Mouse (Mus musculus) spleen, adult 2 months (tissue): ENCODE data around the gene Zfp637.

Source experiments
- CTCF ChIP-seq: fragments of 200-500 bp; IDR thresholded peaks from 2 replicates; pipeline ENCODE4 v1.5.1; 2011; ENCODE audit warnings: mild to moderate bottlenecking, inconsistent platforms; ENCODE audit not compliant: insufficient read depth, insufficient read length, insufficient replicate concordance; ENCODE audit errors: extremely low read depth
- POLR2A ChIP-seq: fragments of 200-500 bp; IDR thresholded peaks from 2 replicates; pipeline ENCODE4 v1.6.1; 2011; ENCODE audit warnings: low read depth, low read length, inconsistent platforms

DNA sequence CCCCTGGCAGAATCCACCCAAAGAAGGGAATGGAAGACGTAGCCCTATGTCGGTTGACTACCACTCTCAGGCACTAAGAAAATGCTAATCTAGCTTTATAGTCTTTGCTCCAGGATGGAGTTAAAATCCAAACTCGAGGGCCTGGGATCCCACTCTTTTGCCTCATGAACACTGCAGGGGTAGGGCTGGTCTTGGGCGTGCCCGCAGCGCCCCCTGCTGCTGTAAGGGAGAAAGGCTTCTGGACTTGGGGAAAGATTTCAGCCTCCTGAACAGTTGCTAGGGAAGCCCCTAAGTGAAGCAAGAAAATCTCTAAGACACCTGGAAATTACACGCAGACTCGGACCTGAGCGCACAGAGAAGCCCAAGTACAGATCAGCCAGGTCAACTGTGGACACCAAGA lies 12.7 kb upstream of the Zfp637 start:
- TF ChIP-seq CTCF (peak; percentile 81), POLR2A (no peak)
